Mouse (Mus musculus) bone marrow macrophage, adult 2 months (primary cell): Measurements from ENCODE around the gene Pecam1.

Experiments used
- CTCF ChIP-seq: IDR thresholded peaks from 2 replicates; pipeline ENCODE4 v1.5.1; 2012; ENCODE audit warnings: low read depth, mild to moderate bottlenecking, low read length, moderate library complexity
- POLR2A ChIP-seq: IDR thresholded peaks from 2 replicates; pipeline ENCODE4 v1.6.1; 2012; ENCODE audit warnings: mild to moderate bottlenecking, low read depth, low read length, borderline replicate concordance

- no peak for TF ChIP-seq POLR2A
- TF ChIP-seq CTCF: no peak
Observed at GRCm38 (mm10) chr11:106753314-106753713, 2.9 kb upstream of the Pecam1 start.
